Mouse (Mus musculus) layer of hippocampus, adult 9-10 months (tissue): ENCODE measurements around the gene Rpl9.

Experiments
- DNase-seq: peaks from one replicate; pipeline ENCODE4 v3.0.0; 2022; ENCODE audit warnings: low spot score

Rpl9 gene

DNA sequence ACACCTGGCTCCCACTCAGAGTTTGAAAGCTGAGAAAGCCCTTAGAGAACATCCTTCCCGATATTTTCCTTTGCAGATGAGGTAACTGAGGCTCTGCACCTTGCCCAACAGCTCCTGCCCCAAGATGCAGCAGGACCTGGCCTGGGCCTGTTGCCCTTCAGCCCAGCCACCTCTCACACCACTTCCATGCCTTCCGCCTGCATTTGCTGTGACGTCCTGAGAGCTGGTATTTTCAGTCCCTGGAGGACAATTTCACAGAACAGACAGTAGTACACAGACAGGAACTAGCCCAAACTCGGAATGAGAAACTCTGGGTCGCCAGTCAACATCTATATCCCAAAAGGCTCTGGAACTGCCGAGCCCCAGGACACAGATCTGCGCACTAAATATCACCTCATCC is 16.5 kb downstream of the Rpl9 start:
- no peak for DNase-seq

DNA sequence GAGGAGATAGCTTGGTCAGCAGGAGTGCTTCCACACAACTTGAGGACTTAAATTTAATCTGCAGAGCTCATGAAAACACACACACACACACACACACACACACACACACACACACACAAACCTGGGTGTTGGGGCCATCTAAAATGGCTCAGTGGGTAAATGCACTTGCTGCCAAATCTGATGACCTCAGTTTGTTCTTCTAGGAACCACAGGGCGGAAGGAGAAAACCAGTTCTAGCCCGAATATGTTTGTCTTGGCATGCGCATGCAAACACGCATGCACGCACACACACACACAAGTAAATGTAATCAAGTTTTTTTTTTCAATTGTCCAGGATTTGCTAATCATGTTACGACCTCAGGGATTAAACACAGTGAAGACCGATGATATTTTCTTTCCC is 19.7 kb downstream of the Rpl9 start:
- DNase-seq, result no peak

DNA sequence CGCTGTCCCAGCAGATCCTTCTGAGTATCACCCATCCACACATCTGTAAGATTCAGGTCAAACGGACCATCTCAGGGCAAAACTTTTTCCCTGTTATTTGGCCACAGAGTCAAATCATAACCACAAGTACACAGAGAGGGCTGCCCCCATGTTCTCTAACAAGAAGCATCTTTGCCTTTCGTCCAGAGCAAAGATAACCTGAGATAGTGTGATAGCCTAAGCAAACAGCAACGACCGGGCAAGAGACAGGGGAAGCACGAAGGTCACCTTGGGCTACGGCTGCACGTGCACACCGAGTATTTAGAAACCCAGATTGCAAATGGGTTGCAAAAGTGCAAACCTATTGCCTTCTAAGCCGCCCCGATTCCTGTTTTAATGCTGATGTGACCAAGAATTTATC is 23.4 kb downstream of the Rpl9 start:
- DNase-seq, result no peak

DNA sequence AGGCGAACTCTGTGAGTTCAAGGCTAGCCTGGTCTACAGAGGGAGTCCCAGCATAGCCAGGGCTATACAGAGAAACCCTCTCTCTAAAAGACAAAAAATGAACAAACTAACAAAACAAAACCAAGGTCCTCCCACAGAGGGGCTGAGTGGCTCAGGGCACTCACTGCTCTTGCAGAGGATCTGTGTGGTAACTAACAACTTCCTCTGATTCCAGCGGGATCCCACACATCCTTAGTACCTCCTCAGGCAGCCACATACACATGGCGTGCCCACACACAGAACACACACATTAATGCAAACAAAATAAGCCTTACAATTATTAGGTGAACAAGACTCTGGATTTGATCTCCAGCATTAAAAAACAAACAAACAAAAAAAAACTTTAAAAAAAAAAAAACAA is 33.5 kb downstream of the Rpl9 start:
- no peak for DNase-seq

DNA sequence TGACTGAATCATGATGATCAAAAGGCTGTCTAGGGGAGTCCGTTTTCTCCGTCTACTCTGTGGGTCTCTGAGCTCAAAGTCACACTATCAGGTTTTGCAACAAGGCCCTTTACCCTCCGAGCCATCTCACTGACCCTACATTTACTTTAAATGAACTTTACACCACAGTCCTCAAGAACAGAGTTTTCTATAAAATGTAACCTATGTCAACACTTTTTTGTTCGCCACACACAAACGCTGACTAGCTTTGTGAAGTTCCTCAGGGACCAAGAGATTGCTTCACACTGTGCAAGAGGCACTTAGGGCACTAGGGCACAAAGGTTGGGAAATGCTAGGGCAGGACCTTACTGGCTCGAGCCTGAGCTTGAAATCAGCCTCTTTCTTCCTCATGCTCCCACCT is 34.4 kb downstream of the Rpl9 start:
- DNase-seq, result no peak

DNA sequence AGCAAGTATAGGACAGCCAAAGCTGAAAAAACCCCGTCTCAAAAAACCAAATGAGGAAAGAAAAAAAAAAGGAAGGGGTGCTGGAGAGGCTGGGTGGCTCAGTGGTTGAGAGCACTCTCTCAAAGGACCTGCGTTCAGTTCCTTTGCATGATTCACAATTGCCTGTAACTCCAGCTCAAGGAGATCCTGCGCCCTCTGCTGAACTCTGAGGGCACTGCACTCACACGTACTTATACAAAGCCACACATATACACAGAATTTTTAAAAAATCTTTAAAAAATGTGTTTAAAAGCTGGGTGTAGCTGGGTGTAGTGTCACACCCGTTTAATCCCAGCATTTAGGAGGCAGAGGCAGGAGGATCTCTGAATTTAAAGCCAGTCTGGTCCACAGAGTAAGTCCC is 36.3 kb downstream of the Rpl9 start:
- no peak for DNase-seq

DNA sequence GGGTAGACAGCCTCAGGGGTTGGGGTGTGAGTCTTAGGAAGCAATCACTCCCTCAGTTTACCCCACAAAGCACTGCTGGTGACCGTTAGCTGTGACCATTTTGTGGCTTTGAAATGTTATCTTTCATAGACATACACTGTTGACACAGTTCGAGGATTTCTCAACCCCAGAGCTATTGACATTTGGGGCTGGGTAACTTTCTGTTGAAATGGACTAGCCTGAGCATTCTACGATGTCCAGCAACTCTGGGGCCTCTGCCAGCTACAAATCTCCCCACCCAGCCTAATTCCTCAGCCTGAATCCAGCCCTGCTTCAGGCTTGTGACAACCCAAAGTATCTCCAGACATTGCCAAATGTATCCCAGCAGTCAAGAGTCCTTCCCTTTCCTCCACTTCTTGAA is 37.1 kb downstream of the Rpl9 start:
- no peak for DNase-seq

DNA sequence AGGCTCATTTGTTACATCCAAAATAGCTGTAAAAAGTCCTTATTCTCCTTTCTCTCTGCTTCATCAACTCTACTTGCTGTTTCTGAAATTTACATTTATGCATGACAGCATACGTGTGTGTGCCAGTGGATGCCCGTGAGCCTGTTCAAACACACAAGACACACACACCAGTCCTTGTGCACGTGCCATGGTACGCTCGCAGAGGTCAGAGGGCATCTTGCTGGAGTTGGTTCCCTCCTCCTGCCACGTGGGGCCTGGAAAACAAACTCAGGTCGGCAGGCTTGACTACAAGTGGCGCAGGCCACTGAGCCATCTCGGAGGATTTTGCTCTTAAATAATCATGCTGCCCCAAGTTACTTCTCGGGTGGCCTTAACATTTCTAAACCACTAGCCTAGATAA is 40.7 kb downstream of the Rpl9 start:
- DNase-seq, result no peak

DNA sequence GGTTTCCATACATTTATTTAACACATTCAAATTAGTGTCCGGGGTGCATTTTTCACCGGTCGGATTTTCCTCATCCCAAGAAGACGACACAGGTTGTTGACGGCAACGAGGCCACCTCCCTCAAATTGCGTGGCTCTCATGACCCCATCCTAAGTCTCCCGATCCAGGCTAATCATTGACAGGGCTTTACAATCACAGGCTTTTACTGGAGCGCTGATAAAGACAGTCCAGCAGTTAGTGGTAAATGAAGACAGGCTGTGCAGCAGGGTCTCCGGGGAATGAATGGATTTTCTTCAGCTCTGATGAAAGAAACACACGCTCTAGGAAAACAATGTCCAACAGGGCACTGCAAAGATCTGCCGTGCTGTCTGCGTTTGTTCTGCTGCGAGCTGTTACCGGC is 43.1 kb downstream of the Rpl9 start, which contains the start of gene Klb:
TSS of gene Klb (plus strand) at position 147 of the 400 bp plus-strand sequence.
- no peak for DNase-seq

DNA sequence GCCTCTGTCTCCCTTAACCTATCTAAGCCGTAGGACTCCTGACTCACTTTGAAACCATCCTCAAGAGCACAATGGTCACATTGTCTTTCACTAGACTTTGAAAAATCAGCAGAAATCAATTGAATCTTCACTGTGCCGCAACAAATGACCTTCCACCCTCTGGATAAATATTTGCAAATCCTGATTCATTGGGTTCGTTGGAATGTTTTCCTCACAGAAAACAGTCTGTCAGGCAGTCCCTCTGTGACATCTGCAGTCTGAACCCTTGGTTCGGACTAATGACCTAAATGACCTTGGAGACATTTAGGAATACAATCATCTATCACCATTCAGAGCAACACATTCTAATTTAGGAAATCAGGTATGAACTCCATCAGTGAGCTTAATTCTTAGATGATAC is 51.1 kb downstream of the Rpl9 start:
- no peak for DNase-seq

DNA sequence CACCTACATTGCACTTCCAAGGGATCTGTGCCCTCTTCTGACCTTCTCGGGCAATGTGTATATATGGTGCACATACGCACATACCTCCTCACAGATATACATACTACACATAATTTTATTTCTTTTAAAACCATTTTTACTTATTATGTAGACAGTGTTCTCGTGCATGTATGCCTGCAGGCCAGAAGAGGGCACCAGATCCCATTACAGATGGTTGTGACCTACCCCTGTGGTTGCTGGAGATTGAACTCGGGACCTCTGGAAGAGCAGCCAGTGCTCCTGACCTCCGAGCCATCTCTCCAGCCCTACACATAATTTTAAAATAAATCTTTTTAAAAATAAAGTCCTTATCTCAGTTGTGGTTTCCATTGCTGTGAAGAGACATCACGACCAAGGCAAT is 52.9 kb downstream of the Rpl9 start:
- no peak for DNase-seq
